Mouse (Mus musculus): ENCODE measurements around the gene Zfand3. TPM values are rescaled to one million over a fixed set of nuclear protein-coding genes. Genes with fewer than 3 reads are reported as not detected.
A peak's percentile ranks its signal among the peaks of the same experiment; 100 is the strongest.

Zfand3 gene
- 100 to 1,000 TPM; 114 to 122 TPM for total RNA-seq (2021)

- intact Hi-C loops (cut with DNase I) = loop anchor here (5.0 kb wide), 2 partner anchors 193 to 453 kb away; no protein-coding TSS in a partner anchor
- peak; percentile 89 to 92 for DNase-seq (ENCODE audit: low spot score in 2 of 2)
Measured at GRCm38 (mm10) chr17:30004203-30005102, at the start of gene Zfand3. TSS of gene Zfand3 (plus strand) at chr17:30004733.

- no peak for DNase-seq (ENCODE audit: low spot score in 2 of 2)
- intact Hi-C loops (cut with DNase I) = no loop called here
Measured at GRCm38 (mm10) chr17:29955880-29956279, 48.7 kb upstream of the Zfand3 start.

- intact Hi-C loops (cut with DNase I) = no loop called here
- no peak for DNase-seq (ENCODE audit: low spot score in 2 of 2)
Measured at GRCm38 (mm10) chr17:29963730-29964259, 40.7 kb upstream of the Zfand3 start.

- intact Hi-C loops (cut with DNase I) = no loop called here
Measured at GRCm38 (mm10) chr17:29965506-29965905, 39.0 kb upstream of the Zfand3 start.

GRCm38 (mm10) chr17:29970037-29970555 lies 34.4 kb upstream of the Zfand3 start, which contains the start of gene Mdga1:
TSS of gene Mdga1 (minus strand) at chr17:29970087.
- no peak for DNase-seq (ENCODE audit: low spot score in 2 of 2)
- intact Hi-C loops (cut with DNase I) = no loop called here

More at GRCm38 (mm10) chr17:29965506-29965905, 39.0 kb upstream of the Zfand3 start:
- DNase-seq (ENCODE audit: low spot score in 2 of 2) = no peak

- intact Hi-C loops (cut with DNase I) = no loop called here
- DNase-seq (ENCODE audit: low spot score in 2 of 2) = no peak
Measured at GRCm38 (mm10) chr17:29971761-29972432, 32.6 kb upstream of the Zfand3 start.

- intact Hi-C loops (cut with DNase I) = no loop called here
- DNase-seq (ENCODE audit: low spot score in 2 of 2) = no peak
Measured at GRCm38 (mm10) chr17:29973226-29973625, 31.3 kb upstream of the Zfand3 start.

- DNase-seq (ENCODE audit: low spot score in 2 of 2) = peak; percentile 81 to 93
- intact Hi-C loops (cut with DNase I) = loop anchor here (1.0 to 5.0 kb wide), 4 partner anchors 49 to 482 kb away; no protein-coding TSS in a partner anchor
Measured at GRCm38 (mm10) chr17:29975731-29976130, 28.8 kb upstream of the Zfand3 start.

- intact Hi-C loops (cut with DNase I) = loop anchor here (5.0 kb wide), 2 partner anchors 218 to 478 kb away; no protein-coding TSS in a partner anchor
Measured at GRCm38 (mm10) chr17:29979020-29979419, 25.5 kb upstream of the Zfand3 start.

GRCm38 (mm10) chr17:29979841-29980240 lies 24.7 kb upstream of the Zfand3 start:
- DNase-seq (ENCODE audit: low spot score in 2 of 2) = no peak
- intact Hi-C loops (cut with DNase I) = loop anchor here (5.0 kb wide), 2 partner anchors 217 to 477 kb away; no protein-coding TSS in a partner anchor

More at GRCm38 (mm10) chr17:29979020-29979419, 25.5 kb upstream of the Zfand3 start:
- no peak for DNase-seq (ENCODE audit: low spot score in 2 of 2)

GRCm38 (mm10) chr17:29981568-29981967 lies 23.0 kb upstream of the Zfand3 start:
- intact Hi-C loops (cut with DNase I) = no loop called here
- DNase-seq (ENCODE audit: low spot score in 2 of 2) = no peak

GRCm38 (mm10) chr17:29983190-29983589 lies 21.3 kb upstream of the Zfand3 start:
- intact Hi-C loops (cut with DNase I) = no loop called here
- DNase-seq (ENCODE audit: low spot score in 2 of 2) = no peak

- peak in 1 of 2 experiments; percentile 61 for DNase-seq (ENCODE audit: low spot score in 2 of 2)
- intact Hi-C loops (cut with DNase I) = no loop called here
Measured at GRCm38 (mm10) chr17:29984931-29985330, 19.6 kb upstream of the Zfand3 start.

GRCm38 (mm10) chr17:29985534-29985933 lies 19.0 kb upstream of the Zfand3 start:
- intact Hi-C loops (cut with DNase I) = no loop called here
- no peak for DNase-seq (ENCODE audit: low spot score in 2 of 2)

- no peak for DNase-seq (ENCODE audit: low spot score in 2 of 2)
- intact Hi-C loops (cut with DNase I) = no loop called here
Measured at GRCm38 (mm10) chr17:29988141-29988540, 16.4 kb upstream of the Zfand3 start.

- intact Hi-C loops (cut with DNase I) = no loop called here
- DNase-seq (ENCODE audit: low spot score in 2 of 2) = no peak
Measured at GRCm38 (mm10) chr17:29989653-29990052, 14.9 kb upstream of the Zfand3 start.

- DNase-seq (ENCODE audit: low spot score in 2 of 2) = no peak
- intact Hi-C loops (cut with DNase I) = no loop called here
Measured at GRCm38 (mm10) chr17:29990136-29990535, 14.4 kb upstream of the Zfand3 start.

GRCm38 (mm10) chr17:29990845-29991244 lies 13.7 kb upstream of the Zfand3 start:
- no peak for DNase-seq (ENCODE audit: low spot score in 2 of 2)
- intact Hi-C loops (cut with DNase I) = no loop called here

GRCm38 (mm10) chr17:29993488-29993887 lies 11.0 kb upstream of the Zfand3 start:
- DNase-seq (ENCODE audit: low spot score in 2 of 2) = peak; percentile 68 to 90
- intact Hi-C loops (cut with DNase I) = no loop called here

- no peak for DNase-seq (ENCODE audit: low spot score in 2 of 2)
- intact Hi-C loops (cut with DNase I) = no loop called here
Measured at GRCm38 (mm10) chr17:29994011-29994410, 10.5 kb upstream of the Zfand3 start.
